Mouse (Mus musculus): Measurements from ENCODE around the gene Birc5.
"Not testable (repeated sequence)": the region's sequence is repeated elsewhere in the genome, so short reads cannot be mapped to it uniquely, and the experiment has no call there.

Birc5 gene

GRCm38 (mm10) chr11:117826916-117827315 is 22.1 kb upstream of the Birc5 start:
- no peak for DNase-seq (ENCODE audit: low spot score in 2 of 2)

- DNase-seq (ENCODE audit: low spot score in 2 of 2) = no peak
These were observed 21.7 kb upstream of the Birc5 start for GRCm38 (mm10) chr11:117827386-117827785.

- DNase-seq (ENCODE audit: low spot score in 2 of 2) = no peak
These were observed 20.7 kb upstream of the Birc5 start for GRCm38 (mm10) chr11:117828149-117828887.

- peak in 1 of 2 experiments; percentile 54 for DNase-seq (ENCODE audit: low spot score in 2 of 2)
These were observed 20.0 kb upstream of the Birc5 start for GRCm38 (mm10) chr11:117828888-117829604.

GRCm38 (mm10) chr11:117829671-117830215 is 19.3 kb upstream of the Birc5 start:
- no peak for DNase-seq (ENCODE audit: low spot score in 2 of 2)

GRCm38 (mm10) chr11:117830401-117830800 is 18.6 kb upstream of the Birc5 start:
- DNase-seq (ENCODE audit: low spot score in 2 of 2) = no peak

GRCm38 (mm10) chr11:117832086-117832969 is 16.7 kb upstream of the Birc5 start:
- peak; percentile 36 to 69 for DNase-seq (ENCODE audit: low spot score in 2 of 2)

GRCm38 (mm10) chr11:117833509-117833908 is 15.5 kb upstream of the Birc5 start:
- DNase-seq (ENCODE audit: low spot score in 2 of 2) = not testable (repeated sequence)

GRCm38 (mm10) chr11:117834086-117834485 is 15.0 kb upstream of the Birc5 start:
- DNase-seq (ENCODE audit: low spot score in 2 of 2) = no peak

- DNase-seq (ENCODE audit: low spot score in 2 of 2) = no peak
These were observed 12.7 kb upstream of the Birc5 start for GRCm38 (mm10) chr11:117836306-117836705.

- no peak for DNase-seq (ENCODE audit: low spot score in 2 of 2)
These were observed 10.5 kb upstream of the Birc5 start for GRCm38 (mm10) chr11:117838572-117838971.

GRCm38 (mm10) chr11:117839021-117839420 is 10.0 kb upstream of the Birc5 start:
- no peak for DNase-seq (ENCODE audit: low spot score in 2 of 2)

GRCm38 (mm10) chr11:117840910-117841309 is 8.1 kb upstream of the Birc5 start:
- no peak for DNase-seq (ENCODE audit: low spot score in 2 of 2)

GRCm38 (mm10) chr11:117843434-117843833 is 5.6 kb upstream of the Birc5 start:
- no peak for DNase-seq (ENCODE audit: low spot score in 2 of 2)

GRCm38 (mm10) chr11:117844997-117845396 is 4.1 kb upstream of the Birc5 start:
- no peak for DNase-seq (ENCODE audit: low spot score in 2 of 2)

- no peak for DNase-seq (ENCODE audit: low spot score in 2 of 2)
These were observed 3.4 kb upstream of the Birc5 start for GRCm38 (mm10) chr11:117845651-117846050.

GRCm38 (mm10) chr11:117846640-117847039 is 2.4 kb upstream of the Birc5 start:
- no peak for DNase-seq (ENCODE audit: low spot score in 2 of 2)

- no peak for DNase-seq (ENCODE audit: low spot score in 2 of 2)
These were observed 1.3 kb upstream of the Birc5 start for GRCm38 (mm10) chr11:117847593-117848215.

GRCm38 (mm10) chr11:117848271-117848984 is 623 bp upstream of the Birc5 start:
- no peak for DNase-seq (ENCODE audit: low spot score in 2 of 2)

GRCm38 (mm10) chr11:117852875-117853274 is 3.8 kb downstream of the Birc5 start:
- DNase-seq (ENCODE audit: low spot score in 2 of 2) = no peak

- no peak for DNase-seq (ENCODE audit: low spot score in 2 of 2)
These were observed 5.2 kb downstream of the Birc5 start for GRCm38 (mm10) chr11:117854241-117854640.
